Comparison of ENCODE assay signal across 40 mouse cellular contexts in genomic region chr14:43126286-43126685, GRCm38 (mm10). TPM values are rescaled to one million over a fixed set of nuclear protein-coding genes. Genes with fewer than 3 reads are reported as not detected.
"Had no signal": no experiment of that assay in that cellular context is flagged by ENCODE, and none has a peak within 500 bp of the region (broad histone marks: within the 10 kb centered on the region; RNA-seq: fewer than 3 reads in every experiment).

No protein-coding gene starts in this region.

RNA-seq across cellular contexts. Expression of gene Gm8104, which starts 25.9 kb away (rescaled TPM):
- total RNA-seq: liver, adult 2 months; megakaryocyte progenitor cell, adult 5-6 weeks; megakaryocyte, adult 5-6 weeks; megakaryocyte-erythroid progenitor cell, adult 5-6 weeks; midbrain, postnatal 0 days; monocyte, adult 5-6 weeks had no signal
- polyA plus RNA-seq: limb, embryonic 10.5 days; limb, embryonic 11.5 days; limb, embryonic 14.5 days; limb, embryonic 15.5 days; liver, adult 2 months; liver, embryonic 11.5 days; liver, embryonic 12.5 days; liver, embryonic 13.5 days; liver, embryonic 14.5 days; liver, embryonic 15.5 days; liver, embryonic 16.5 days; liver, postnatal 0 days; lung, adult 2 months; lung, embryonic 14.5 days; lung, embryonic 15.5 days; lung, embryonic 16.5 days; lung, postnatal 0 days; macrophage; midbrain, embryonic 10.5 days; midbrain, embryonic 11.5 days; midbrain, embryonic 12.5 days; midbrain, embryonic 13.5 days; midbrain, embryonic 14.5 days; midbrain, embryonic 15.5 days; midbrain, embryonic 16.5 days; myocyte; neural tube, embryonic 11.5 days; neural tube, embryonic 12.5 days had no signal

RNA-seq across cellular contexts. Expression of gene Gm8094, which starts 49.8 kb away (rescaled TPM):
- total RNA-seq: left cerebral cortex, postnatal 10 days; left cerebral cortex, postnatal 14 days; left cerebral cortex, postnatal 25 days; left cerebral cortex, postnatal 36 days; left cerebral cortex, postnatal 4 days; liver, adult 2 months; megakaryocyte progenitor cell, adult 5-6 weeks; megakaryocyte, adult 5-6 weeks; megakaryocyte-erythroid progenitor cell, adult 5-6 weeks; midbrain, postnatal 0 days; monocyte, adult 5-6 weeks had no signal
- polyA plus RNA-seq: limb, embryonic 10.5 days; limb, embryonic 11.5 days; limb, embryonic 12.5 days; limb, embryonic 13.5 days; limb, embryonic 14.5 days; limb, embryonic 15.5 days; liver, adult 2 months; liver, embryonic 11.5 days; liver, embryonic 12.5 days; liver, embryonic 13.5 days; liver, embryonic 14.5 days; liver, embryonic 15.5 days; liver, embryonic 16.5 days; liver, postnatal 0 days; lung, adult 2 months; lung, embryonic 14.5 days; lung, embryonic 15.5 days; lung, embryonic 16.5 days; lung, postnatal 0 days; macrophage; midbrain, embryonic 10.5 days; midbrain, embryonic 11.5 days; midbrain, embryonic 12.5 days; midbrain, embryonic 13.5 days; midbrain, embryonic 14.5 days; midbrain, embryonic 15.5 days; midbrain, embryonic 16.5 days; midbrain, postnatal 0 days; neural tube, embryonic 11.5 days; neural tube, embryonic 12.5 days had no signal

RNA-seq across cellular contexts. Expression of gene Gm7233, which starts 53.4 kb away (rescaled TPM):
- total RNA-seq: liver, adult 2 months; megakaryocyte progenitor cell, adult 5-6 weeks; megakaryocyte, adult 5-6 weeks; megakaryocyte-erythroid progenitor cell, adult 5-6 weeks; midbrain, postnatal 0 days; monocyte, adult 5-6 weeks had no signal
- polyA plus RNA-seq: limb, embryonic 11.5 days; limb, embryonic 13.5 days; limb, embryonic 14.5 days; limb, embryonic 15.5 days; liver, adult 2 months; liver, embryonic 11.5 days; liver, embryonic 12.5 days; liver, embryonic 13.5 days; liver, embryonic 14.5 days; liver, embryonic 15.5 days; liver, embryonic 16.5 days; liver, postnatal 0 days; lung, adult 2 months; lung, embryonic 15.5 days; lung, embryonic 16.5 days; lung, postnatal 0 days; macrophage; midbrain, embryonic 10.5 days; midbrain, embryonic 11.5 days; midbrain, embryonic 12.5 days; midbrain, embryonic 13.5 days; midbrain, embryonic 14.5 days; midbrain, embryonic 15.5 days; midbrain, embryonic 16.5 days; midbrain, postnatal 0 days; myocyte; neural tube, embryonic 11.5 days; neural tube, embryonic 12.5 days had no signal
